Mouse (Mus musculus) embryonic facial prominence, embryonic 11.5 days (tissue): Measurements from ENCODE around the gene Ablim1. TPM values are rescaled to one million over a fixed set of nuclear protein-coding genes. Genes with fewer than 3 reads are reported as not detected.

ENCODE experiments used
- ATAC-seq: fragments of 200-750 bp; cut with Nextera tagmentation; replicated peaks from 2 replicates; pipeline ENCODE4 v1.8.0; 2017; ENCODE audit warnings: low read depth; ENCODE audit not compliant: insufficient number of reproducible peaks, low FRiP score, low TSS enrichment
- DNase-seq: peaks from one replicate; pipeline ENCODE4 v3.0.0-alpha.2; 2015; ENCODE audit warnings: low spot score
- H3K27ac ChIP-seq: fragments of 300-500 bp; sonication (generic); replicated peaks from 2 replicates; pipeline ENCODE4 v1.5.1; 2014; ENCODE audit warnings: mild to moderate bottlenecking, low read depth, low read length, control low read depth
- H3K27me3 ChIP-seq: fragments of 300-500 bp; sonication (generic); 2 replicates; pipeline ENCODE4 v1.6.1; 2014; ENCODE audit warnings: mild to moderate bottlenecking, low read length, moderate library complexity, mixed read lengths; ENCODE audit not compliant: control insufficient read depth, insufficient read depth
- H3K36me3 ChIP-seq: fragments of 300-500 bp; sonication (generic); replicated peaks from 2 replicates; pipeline ENCODE4 v1.6.1; 2014; ENCODE audit warnings: low read depth, mild to moderate bottlenecking, low read length, moderate library complexity, mixed read lengths; ENCODE audit not compliant: control insufficient read depth, insufficient read depth
- H3K4me1 ChIP-seq: fragments of 300-500 bp; sonication (generic); 2 replicates; pipeline ENCODE4 v1.6.1; 2014; ENCODE audit warnings: low read length, mixed read lengths; ENCODE audit not compliant: control insufficient read depth, insufficient read depth
- H3K4me2 ChIP-seq: fragments of 300-500 bp; sonication (generic); 2 replicates; pipeline ENCODE4 v1.6.1; 2014; ENCODE audit warnings: low read depth, mild to moderate bottlenecking, control low read depth, low read length, moderate library complexity
- H3K4me3 ChIP-seq: fragments of 300-500 bp; sonication (generic); 2 replicates; pipeline ENCODE4 v1.5.1; 2014; ENCODE audit warnings: low read depth, low read length, control low read depth
- H3K9ac ChIP-seq: fragments of 300-500 bp; sonication (generic); replicated peaks from 2 replicates; pipeline ENCODE4 v1.6.1; 2014; ENCODE audit warnings: mild to moderate bottlenecking, control low read depth, low read length
- H3K9me3 ChIP-seq: fragments of 300-500 bp; sonication (generic); replicated peaks from 2 replicates; pipeline ENCODE4 v1.6.1; 2016; ENCODE audit warnings: mild to moderate bottlenecking, low read length, inconsistent platforms, mixed read lengths; ENCODE audit not compliant: control insufficient read depth
- WGBS: fragments of 180-500 bp; shearing (Covaris S2); extraction: QIAGEN DNeasy Blood & Tissue Kit; methylation state at CpG from one replicate; pipeline ENCODE4 v1.1.7; 2014; 5-methylcytosine and 5-hydroxymethylcytosine counted together
- polyA plus RNA-seq: library from polyadenylated mRNA; unstranded; fragments of >200 nt; fragmentation: Nextera tagmentation; extraction: Ambion mirVana; gene quantifications from 2 replicates; pipeline ENCODE4 v1.2.1, GENCODE M21; 2014

Ablim1 gene
- polyA plus RNA-seq, 1 experiment from 2014 or later, result 22.8 TPM

DNA sequence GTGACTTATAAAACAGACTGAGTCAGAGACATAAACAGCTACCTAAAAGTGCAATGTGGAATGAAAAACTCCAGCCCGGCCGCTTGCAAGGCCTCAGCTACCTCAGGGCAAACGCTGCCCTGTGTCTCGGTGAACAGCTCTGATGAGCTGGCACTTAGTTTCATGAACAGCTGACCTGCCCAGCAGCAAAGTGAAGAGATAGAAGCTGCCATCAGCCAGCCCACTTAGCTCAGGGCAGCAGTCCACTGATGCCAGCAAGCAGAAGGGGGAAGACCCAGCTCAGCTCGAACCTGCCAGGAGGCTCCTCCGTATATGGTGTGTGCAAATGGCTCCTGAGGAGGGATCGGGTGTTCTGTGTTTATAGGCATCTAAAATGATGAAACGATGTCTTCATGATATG, 67.5 kb downstream of the Ablim1 start:
- H3K9ac ChIP-seq, result no peak overlapping the region
- no peak overlapping the region for H3K4me3 ChIP-seq
- H3K9me3 ChIP-seq, result no peaks in the 10 kb centered on the region
- H3K4me1 ChIP-seq, result no peaks in the 10 kb centered on the region
- WGBS, result 69% methylated on average over 8 of the region's 8 CpGs
- no peaks in the 10 kb centered on the region for H3K27me3 ChIP-seq
- H3K4me2 ChIP-seq, result no peak overlapping the region
- DNase-seq (no peak), ATAC-seq (no peak)
- no peaks in the 10 kb centered on the region for H3K36me3 ChIP-seq
- H3K27ac ChIP-seq, result no peak overlapping the region

DNA sequence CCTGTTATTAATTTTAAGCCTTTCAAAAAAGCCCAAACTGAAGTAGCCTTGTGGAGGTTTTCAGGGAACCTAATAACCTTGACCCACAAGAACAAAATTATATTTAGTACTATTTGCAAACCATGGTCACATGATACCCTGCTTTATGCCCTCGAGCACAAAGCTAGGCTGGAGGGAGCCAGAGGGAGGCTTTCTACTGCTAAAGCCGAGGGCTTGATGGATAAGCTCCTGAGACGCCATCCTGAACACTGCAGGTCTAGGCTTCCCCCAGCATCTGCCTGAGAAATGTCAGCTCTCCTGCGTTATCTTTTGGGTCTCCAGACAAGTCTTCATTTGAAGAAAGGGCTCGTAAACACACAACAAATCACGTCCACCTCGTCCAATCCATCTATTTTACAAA, 70.4 kb downstream of the Ablim1 start:
- H3K27ac ChIP-seq, result no peak overlapping the region
- H3K4me2 ChIP-seq, result no peak overlapping the region
- H3K9ac ChIP-seq, result no peak overlapping the region
- no peak overlapping the region for H3K4me3 ChIP-seq
- H3K27me3 ChIP-seq, result no peaks in the 10 kb centered on the region
- no peak for DNase-seq
- ATAC-seq, result no peak
- H3K4me1 ChIP-seq, result no peaks in the 10 kb centered on the region
- no peaks in the 10 kb centered on the region for H3K9me3 ChIP-seq
- no peaks in the 10 kb centered on the region for H3K36me3 ChIP-seq
- WGBS, result 66% methylated on average over 7 of the region's 7 CpGs

DNA sequence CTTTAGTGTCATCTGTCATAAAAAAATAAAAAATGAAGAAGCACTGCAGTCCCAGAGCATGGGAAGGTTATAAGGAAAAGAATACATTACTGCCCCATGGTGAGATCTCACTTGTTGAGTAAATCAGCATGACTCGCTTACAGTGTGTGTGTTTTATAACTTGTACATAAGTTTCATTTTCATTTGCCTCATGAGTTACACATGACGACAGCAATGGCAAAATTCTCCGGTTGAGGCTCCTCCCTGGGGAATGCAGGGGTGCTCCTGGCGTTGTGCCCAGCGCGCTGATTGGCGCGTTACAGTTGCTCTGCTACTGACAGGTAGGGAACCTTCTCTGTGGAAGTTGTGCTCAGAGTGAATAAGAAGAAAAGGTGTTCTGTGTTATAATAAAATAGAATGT, 71.1 kb downstream of the Ablim1 start:
- H3K27me3 ChIP-seq, result no peaks in the 10 kb centered on the region
- no peak overlapping the region for H3K9ac ChIP-seq
- H3K27ac ChIP-seq, result no peak overlapping the region
- H3K9me3 ChIP-seq, result no peaks in the 10 kb centered on the region
- no peaks in the 10 kb centered on the region for H3K36me3 ChIP-seq
- DNase-seq (no peak), ATAC-seq (no peak)
- H3K4me3 ChIP-seq, result no peak overlapping the region
- 82% methylated on average over 8 of the region's 8 CpGs for WGBS
- no peak overlapping the region for H3K4me2 ChIP-seq
- H3K4me1 ChIP-seq, result no peaks in the 10 kb centered on the region

DNA sequence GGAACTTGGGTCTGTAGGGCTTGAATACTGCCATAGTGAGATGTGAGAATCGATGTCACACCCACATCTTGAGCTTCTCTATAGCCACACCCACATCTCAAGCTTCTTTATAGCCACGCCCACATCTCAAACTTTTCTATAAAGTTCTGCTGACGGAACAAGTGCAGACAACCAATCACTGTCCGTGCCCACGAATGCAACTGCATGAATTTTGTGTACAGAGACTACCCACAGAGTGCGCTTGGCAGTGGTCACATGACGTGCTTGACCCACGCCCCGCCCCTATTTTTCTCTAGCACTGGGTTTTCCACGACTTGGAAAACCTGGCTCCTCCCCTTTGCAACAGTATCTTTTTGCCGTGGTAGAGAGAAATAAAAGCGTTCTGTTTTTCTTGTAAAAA, 71.5 kb downstream of the Ablim1 start:
- no peaks in the 10 kb centered on the region for H3K4me1 ChIP-seq
- no peak overlapping the region for H3K9ac ChIP-seq
- ATAC-seq, result no peak
- no peaks in the 10 kb centered on the region for H3K9me3 ChIP-seq
- DNase-seq, result no peak
- WGBS, result 80% methylated on average over 12 of the region's 12 CpGs
- H3K4me3 ChIP-seq, result no peak overlapping the region
- H3K36me3 ChIP-seq, result no peaks in the 10 kb centered on the region
- no peak overlapping the region for H3K4me2 ChIP-seq
- no peaks in the 10 kb centered on the region for H3K27me3 ChIP-seq
- H3K27ac ChIP-seq, result no peak overlapping the region

DNA sequence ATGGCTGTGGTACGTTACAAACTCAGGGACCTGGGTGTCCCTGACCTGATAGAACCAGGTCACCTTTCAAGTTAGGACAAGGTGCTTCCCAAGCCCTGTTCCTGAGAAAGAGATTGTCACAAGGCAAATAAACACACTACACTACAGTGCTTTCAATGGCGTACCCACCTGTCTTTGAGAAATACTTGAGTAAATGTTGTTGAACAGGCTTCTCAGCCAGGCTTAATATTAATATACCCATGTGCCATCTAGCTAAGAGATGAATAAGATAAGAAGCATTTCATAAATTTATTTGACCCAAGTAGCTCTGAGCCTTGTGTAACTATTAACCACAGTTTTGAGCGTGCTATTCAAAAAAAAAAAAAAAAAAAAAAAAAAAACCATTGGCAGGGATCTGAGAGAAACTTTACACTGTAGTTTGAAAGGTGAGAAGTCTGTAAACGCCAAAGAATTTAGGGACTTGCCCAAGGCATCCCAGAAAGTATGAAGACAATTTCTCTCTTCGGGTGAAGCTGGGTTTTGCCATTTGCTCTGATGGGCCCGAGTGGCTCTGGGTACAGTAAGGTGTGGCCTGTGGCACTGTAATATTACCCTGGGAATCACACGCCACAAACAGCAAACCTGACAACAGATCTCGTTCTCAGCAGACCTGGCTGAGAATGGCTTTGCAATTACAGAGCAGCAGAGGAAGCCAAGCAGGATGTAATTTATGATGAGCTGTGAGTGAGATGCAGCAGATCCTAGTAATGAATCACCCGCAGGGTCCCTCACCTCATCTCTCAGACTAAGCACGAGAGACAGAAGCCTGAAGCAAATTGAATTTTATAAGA, 73.1 kb downstream of the Ablim1 start:
- WGBS, result 62% methylated on average over 10 of the region's 10 CpGs
- Histone ChIP-seq H3K9me3 (no peaks in the 10 kb centered on the region), H3K4me1 (no peaks in the 10 kb centered on the region), H3K4me3 (no peak overlapping the region), H3K4me2 (no peak overlapping the region), H3K9ac (no peak overlapping the region), H3K27me3 (no peaks in the 10 kb centered on the region), H3K36me3 (no peaks in the 10 kb centered on the region), H3K27ac (no peak overlapping the region)
- ATAC-seq (no peak), DNase-seq (no peak)

DNA sequence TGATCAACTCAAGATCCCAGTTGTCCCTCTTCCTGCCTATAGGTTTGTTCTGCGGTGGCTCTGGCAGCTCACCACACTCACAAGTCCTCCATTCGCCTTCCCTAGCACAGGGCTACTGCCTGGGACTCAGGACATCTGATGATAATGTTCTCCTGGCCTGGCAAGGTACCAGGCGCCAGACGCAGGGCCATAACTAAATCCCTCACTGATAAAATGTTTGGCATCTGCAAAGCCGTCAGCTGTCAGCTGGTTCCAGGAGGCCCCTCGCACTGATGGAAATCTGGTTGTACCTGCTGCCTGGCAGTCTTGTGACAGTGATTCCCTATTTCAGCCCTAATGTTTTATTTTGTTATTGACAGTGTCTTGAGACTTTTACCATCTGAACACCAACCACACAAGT, 74.5 kb downstream of the Ablim1 start:
- H3K9me3 ChIP-seq, result no peaks in the 10 kb centered on the region
- no peaks in the 10 kb centered on the region for H3K4me1 ChIP-seq
- ATAC-seq, result no peak
- no peak overlapping the region for H3K9ac ChIP-seq
- no peak for DNase-seq
- H3K27ac ChIP-seq, result no peak overlapping the region
- H3K36me3 ChIP-seq, result no peaks in the 10 kb centered on the region
- WGBS, result 82% methylated on average over 6 of the region's 6 CpGs
- no peak overlapping the region for H3K4me3 ChIP-seq
- H3K4me2 ChIP-seq, result no peak overlapping the region
- no peaks in the 10 kb centered on the region for H3K27me3 ChIP-seq

DNA sequence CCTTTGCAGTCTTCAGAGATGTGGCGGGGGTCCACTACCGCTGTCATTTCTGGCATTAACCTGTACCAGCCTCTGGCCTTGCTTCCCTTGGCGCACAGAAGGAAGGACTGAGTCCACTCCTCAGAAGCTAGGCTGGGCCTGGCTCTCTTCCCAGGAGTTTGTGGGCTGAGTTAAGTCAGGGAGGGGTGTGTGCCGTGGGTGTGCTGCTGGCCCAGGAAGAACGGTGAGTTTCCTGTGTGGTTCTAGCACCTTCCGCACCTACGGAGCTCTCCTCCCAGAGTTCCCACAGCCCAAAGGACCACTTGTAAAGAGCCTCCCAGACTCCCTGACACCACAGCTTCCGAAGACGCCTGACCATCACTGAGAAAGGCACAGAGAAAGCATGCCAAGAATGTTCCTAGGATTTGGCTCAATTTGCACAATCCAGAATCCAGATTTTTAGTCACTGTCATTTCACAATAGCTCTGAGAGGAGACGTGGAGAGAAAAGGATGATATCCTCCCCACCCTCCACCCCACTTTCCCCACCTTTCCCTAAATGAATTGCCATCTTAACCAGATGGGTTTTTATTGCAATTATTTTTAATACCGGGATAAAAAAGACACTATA, 75.4 kb downstream of the Ablim1 start:
- ATAC-seq, result no peak
- no peak for DNase-seq
- H3K4me3 ChIP-seq, result no peak overlapping the region
- no peaks in the 10 kb centered on the region for H3K36me3 ChIP-seq
- no peak overlapping the region for H3K27ac ChIP-seq
- H3K27me3 ChIP-seq, result no peaks in the 10 kb centered on the region
- H3K4me2 ChIP-seq, result no peak overlapping the region
- no peaks in the 10 kb centered on the region for H3K9me3 ChIP-seq
- 76% methylated on average over 11 of the region's 11 CpGs for WGBS
- H3K9ac ChIP-seq, result no peak overlapping the region
- H3K4me1 ChIP-seq, result no peaks in the 10 kb centered on the region

DNA sequence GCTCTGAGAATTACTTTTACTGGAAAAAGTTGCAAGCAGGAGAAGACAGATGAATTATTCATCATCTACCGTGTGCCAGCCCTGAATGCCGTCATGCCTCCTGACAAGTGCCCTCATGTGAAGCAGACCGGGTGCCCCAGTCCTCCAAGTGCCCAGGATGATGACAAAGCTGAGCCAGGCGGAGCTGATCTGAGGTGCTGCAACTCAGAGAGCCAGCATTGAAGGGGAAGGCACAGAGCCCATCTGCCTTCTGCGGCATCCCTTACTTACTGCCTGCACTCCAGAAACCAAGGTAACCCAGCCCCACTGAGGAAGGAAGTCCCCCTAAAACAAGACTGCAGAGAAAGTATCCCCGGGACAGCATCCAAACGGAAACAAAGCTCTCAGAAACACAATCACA, 76.3 kb downstream of the Ablim1 start:
- no peak for DNase-seq
- H3K36me3 ChIP-seq, result no peaks in the 10 kb centered on the region

More for the DNA sequence above, 76.3 kb downstream of the Ablim1 start:
- H3K4me1 ChIP-seq, result no peaks in the 10 kb centered on the region
- ATAC-seq, result no peak
- 83% methylated on average over 7 of the region's 7 CpGs for WGBS
- H3K27me3 ChIP-seq, result no peaks in the 10 kb centered on the region
- no peak overlapping the region for H3K4me2 ChIP-seq
- no peak overlapping the region for H3K27ac ChIP-seq
- H3K4me3 ChIP-seq, result no peak overlapping the region
- no peaks in the 10 kb centered on the region for H3K9me3 ChIP-seq
- no peak overlapping the region for H3K9ac ChIP-seq
